Mouse (Mus musculus) right cerebral cortex, postnatal 25 days (tissue): ENCODE data around the gene Olfr310.

Experiments
- DNase-seq: peaks from one replicate; pipeline ENCODE4 v3.0.0; 2022

Olfr310 gene

DNA sequence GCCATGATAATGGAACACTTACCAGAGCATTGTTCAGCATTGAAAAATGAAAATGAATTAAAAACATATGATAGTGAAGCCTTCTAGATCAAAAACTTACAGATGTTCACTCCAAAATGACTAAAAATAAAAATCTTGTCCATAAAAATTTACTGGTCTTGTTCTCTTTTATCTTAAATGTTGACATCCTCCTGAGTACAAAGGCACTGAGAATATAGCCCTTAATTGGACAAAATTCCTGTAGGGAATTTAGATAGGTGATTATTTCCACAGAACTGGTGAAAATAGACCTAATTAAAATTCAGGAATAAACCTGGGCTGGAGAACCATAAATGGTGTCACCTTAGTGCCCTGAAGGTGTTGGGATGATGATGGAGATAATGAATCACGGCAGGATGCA is at the start of gene Olfr310:
Gene Olfr310 (minus strand): TSS at position 101 of the 400 bp plus-strand sequence.
- no peak for DNase-seq

DNA sequence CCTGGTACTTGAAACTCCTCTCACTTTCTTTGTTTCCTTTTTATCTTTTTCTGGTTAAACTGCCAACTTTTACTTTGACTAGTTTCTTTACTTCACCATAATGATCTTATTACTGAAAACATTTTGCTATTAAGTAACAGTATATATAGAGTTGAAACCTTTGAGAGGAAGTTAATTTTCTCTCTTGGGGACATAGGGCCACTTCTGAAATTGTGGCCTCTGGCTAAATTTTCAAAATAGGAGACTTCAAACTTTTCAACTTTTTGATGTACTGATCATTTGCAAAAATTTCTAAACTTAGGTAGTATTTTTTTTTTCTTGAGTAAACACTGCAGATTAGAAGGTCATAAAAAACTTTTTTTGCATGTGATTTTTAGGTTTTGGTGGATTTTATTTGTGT is 48.6 kb upstream of the Olfr310 start, which contains the start of gene Olfr308:
Gene Olfr308 (minus strand): TSS at position 101 of the 400 bp plus-strand sequence.
- no peak for DNase-seq

DNA sequence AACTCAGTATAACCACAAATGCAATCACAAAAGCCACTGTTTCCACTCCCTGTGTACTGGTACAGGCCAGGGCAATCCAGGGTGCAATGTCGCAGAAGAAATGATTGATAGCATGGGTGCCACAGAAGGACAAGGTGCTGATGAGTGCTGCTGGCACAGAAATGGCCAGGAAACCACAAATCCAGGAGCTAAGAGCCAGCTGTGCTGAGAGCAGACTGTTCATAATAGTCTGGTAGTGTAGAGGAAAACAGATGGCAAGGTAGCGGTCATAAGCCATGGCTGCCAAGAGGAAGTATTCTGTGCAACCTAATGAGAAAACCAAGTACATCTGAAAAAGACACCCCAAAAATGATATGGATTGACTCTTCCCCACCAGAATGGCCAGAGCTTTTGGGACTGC is 44.4 kb upstream of the Olfr310 start:
- DNase-seq, result no peak

DNA sequence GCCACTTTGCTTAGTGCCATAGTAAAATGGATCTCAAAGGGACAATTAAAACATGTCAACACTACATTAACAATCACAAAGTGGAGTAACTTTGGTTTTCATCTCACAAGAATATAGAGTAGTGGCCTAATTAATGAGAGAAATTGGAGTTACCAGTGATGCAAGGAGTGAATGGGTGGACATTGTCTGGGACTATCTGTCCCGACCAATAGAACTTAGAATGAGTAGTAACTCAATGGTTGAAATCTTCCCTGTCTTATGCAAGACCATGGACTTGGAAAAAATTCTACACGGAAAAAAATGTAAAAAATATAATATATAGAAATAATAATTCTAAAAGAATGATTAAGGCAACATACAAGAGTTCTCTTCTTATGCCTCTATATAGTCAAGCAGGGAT is 36.6 kb upstream of the Olfr310 start, which contains the start of gene Olfr309:
Gene Olfr309 (minus strand): TSS at position 101 of the 400 bp plus-strand sequence.
- DNase-seq, result no peak

DNA sequence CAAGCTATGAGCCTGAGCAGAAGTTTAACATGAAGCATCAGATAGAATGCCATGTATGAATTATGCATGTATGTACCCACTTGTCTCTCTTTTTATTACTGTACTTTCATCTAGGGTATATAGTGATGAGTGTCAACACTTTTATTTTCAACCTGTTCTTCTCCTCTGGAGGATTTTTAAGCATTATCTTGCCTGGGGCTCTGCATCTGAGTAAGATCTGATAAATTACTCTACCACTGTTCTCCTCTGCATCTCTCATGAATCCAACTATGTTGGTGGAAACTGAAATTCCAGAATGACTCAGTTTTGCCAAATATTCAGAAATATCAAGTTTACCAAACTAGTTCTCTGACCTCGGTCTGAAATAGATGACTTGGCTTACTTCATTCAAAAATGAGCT is 30.8 kb downstream of the Olfr310 start, which contains the start of gene Vmn2r76:
Gene Vmn2r76 (minus strand): TSS at position 101 of the 400 bp plus-strand sequence.
- DNase-seq, result no peak
